Mouse (Mus musculus): ENCODE data around the gene Pitpnc1. TPM values are rescaled to one million over a fixed set of nuclear protein-coding genes. Genes with fewer than 3 reads are reported as not detected.

Pitpnc1 gene
- polyA plus RNA-seq, 1 experiment = not detected

DNA sequence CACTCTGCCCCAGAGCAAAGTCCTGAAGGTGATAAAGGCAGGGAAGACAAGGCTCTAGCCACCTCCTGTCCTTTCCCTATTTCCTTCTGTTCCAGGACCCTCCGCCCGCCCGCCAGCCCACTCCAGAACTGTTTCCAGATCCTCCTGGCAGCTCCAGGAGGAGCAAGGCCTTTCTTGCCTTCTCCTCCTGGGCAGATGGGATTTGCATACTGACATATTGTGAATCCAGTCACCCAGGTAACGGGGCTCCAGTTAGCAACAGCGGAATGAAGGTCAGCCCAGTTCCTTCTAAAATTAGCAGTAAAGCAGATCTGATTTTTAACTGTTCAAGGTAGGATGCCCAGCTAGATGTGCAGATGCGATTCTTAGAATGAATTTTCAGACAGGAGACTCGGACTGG lies 114.3 kb downstream of the Pitpnc1 start:
- TF ChIP-seq POLR2A (IDR thresholded peaks at IDR 0.05; ENCODE audit: insufficient read depth, low read depth, low read length) (no peak), CTCF (IDR thresholded peaks at IDR 0.05; ENCODE audit: insufficient read depth, low read depth, low read length) (no peak)
- Histone ChIP-seq H3K4me1 (ENCODE audit: control insufficient read depth, insufficient read depth, low read length) (peaks cover 9% of the 10 kb centered on the region; the same call in 1 of the 2 replicates), H3K4me3 (ENCODE audit: insufficient read depth, low read depth, low read length) (no peak overlapping the region), H3K27ac (ENCODE audit: insufficient read depth, low read depth, low read length) (no peak overlapping the region)
- whole genome bisulfite sequencing = 68% methylated on average over 7 of the region's 7 CpGs

GRCm38 (mm10) chr11:107355526-107355925 lies 115.0 kb downstream of the Pitpnc1 start:
- no peak for TF ChIP-seq POLR2A (IDR thresholded peaks at IDR 0.05; ENCODE audit: insufficient read depth, low read depth, low read length)
- TF ChIP-seq CTCF (IDR thresholded peaks at IDR 0.05; ENCODE audit: insufficient read depth, low read depth, low read length) = no peak
- Histone ChIP-seq H3K4me1 (ENCODE audit: control insufficient read depth, insufficient read depth, low read length) (peaks cover 9% of the 10 kb centered on the region; the same call in 1 of the 2 replicates), H3K27ac (ENCODE audit: insufficient read depth, low read depth, low read length) (no peak overlapping the region), H3K4me3 (ENCODE audit: insufficient read depth, low read depth, low read length) (no peak overlapping the region)
- WGBS = 75% methylated on average over 3 of the region's 3 CpGs

DNA sequence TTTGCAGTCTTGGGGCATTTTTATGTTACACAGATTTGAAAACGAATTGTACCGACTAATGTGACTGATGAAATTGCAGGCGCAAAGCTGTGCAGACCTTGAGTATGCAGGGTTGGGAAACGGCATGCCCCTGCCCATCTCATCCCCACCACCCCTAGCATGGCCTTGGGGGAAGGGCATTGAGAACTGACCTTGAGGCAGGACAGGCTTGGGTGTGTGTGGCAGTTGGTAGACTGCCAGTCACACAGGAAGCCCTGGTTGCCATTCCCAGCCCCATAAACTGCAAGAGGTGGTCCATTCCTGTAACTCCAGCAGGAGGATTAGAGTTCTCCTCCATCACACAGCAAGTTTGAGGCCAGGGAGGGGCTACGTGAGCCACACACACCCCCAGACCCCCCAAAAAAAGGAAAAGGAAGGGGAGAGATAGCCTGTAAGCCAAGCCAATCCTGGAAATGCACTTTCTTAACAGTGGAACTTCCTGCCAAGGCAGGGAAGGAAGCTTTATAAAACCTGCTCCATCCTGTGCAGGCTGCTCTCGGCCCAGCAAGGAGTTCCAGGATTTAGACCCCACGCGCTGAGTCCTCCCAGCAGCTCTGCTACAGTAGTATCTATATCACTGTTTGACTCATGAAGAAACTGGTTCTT lies 115.9 kb downstream of the Pitpnc1 start:
- Histone ChIP-seq H3K4me3 (ENCODE audit: insufficient read depth, low read depth, low read length) (no peak overlapping the region), H3K4me1 (ENCODE audit: control insufficient read depth, insufficient read depth, low read length) (peaks cover 9% of the 10 kb centered on the region; the same call in 1 of the 2 replicates), H3K27ac (ENCODE audit: insufficient read depth, low read depth, low read length) (no peak overlapping the region)
- WGBS = 85% methylated on average over 8 of the region's 8 CpGs
- TF ChIP-seq CTCF (IDR thresholded peaks at IDR 0.05; ENCODE audit: insufficient read depth, low read depth, low read length) = no peak
- TF ChIP-seq POLR2A (IDR thresholded peaks at IDR 0.05; ENCODE audit: insufficient read depth, low read depth, low read length) = no peak

DNA sequence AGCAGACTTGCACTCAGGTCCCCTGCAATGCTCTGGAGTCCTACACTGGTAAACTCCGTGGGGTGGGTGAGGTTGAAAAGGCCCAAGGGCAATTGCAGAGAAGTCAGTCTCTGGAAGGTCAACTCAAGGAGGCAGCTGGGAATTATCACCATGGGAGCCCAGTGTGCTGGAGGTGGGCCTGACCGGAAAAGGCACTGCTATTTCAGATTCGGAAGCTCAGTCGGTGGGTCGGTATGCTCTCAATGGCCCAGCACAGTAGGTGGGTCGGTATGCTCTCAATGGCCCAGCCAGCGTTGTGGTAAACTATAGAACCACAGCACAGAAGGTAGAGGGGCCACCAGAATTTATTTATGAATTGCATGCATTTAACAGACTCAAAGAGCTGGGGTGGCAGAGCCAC lies 117.9 kb downstream of the Pitpnc1 start:
- Histone ChIP-seq H3K27ac (ENCODE audit: insufficient read depth, low read depth, low read length) (no peak overlapping the region), H3K4me1 (ENCODE audit: control insufficient read depth, insufficient read depth, low read length) (peaks cover 9% of the 10 kb centered on the region; the same call in 1 of the 2 replicates), H3K4me3 (ENCODE audit: insufficient read depth, low read depth, low read length) (no peak overlapping the region)
- WGBS = 45% methylated on average over 7 of the region's 7 CpGs
- TF ChIP-seq POLR2A (IDR thresholded peaks at IDR 0.05; ENCODE audit: insufficient read depth, low read depth, low read length) = no peak
- TF ChIP-seq CTCF (IDR thresholded peaks at IDR 0.05; ENCODE audit: insufficient read depth, low read depth, low read length) = no peak

- 82% methylated on average over 7 of the region's 7 CpGs for WGBS
- no peak overlapping the region for H3K4me3 ChIP-seq (ENCODE audit: insufficient read depth, low read depth, low read length)
- H3K27ac ChIP-seq (ENCODE audit: insufficient read depth, low read depth, low read length) = no peak overlapping the region
- H3K4me1 ChIP-seq (ENCODE audit: control insufficient read depth, insufficient read depth, low read length) = no peaks in the 10 kb centered on the region
- TF ChIP-seq POLR2A (IDR thresholded peaks at IDR 0.05; ENCODE audit: insufficient read depth, low read depth, low read length) = no peak
- no peak for TF ChIP-seq CTCF (IDR thresholded peaks at IDR 0.05; ENCODE audit: insufficient read depth, low read depth, low read length)
Measured at GRCm38 (mm10) chr11:107349756-107350155, 120.7 kb downstream of the Pitpnc1 start.

GRCm38 (mm10) chr11:107343031-107343430 lies 127.5 kb downstream of the Pitpnc1 start:
- Histone ChIP-seq H3K27ac (ENCODE audit: insufficient read depth, low read depth, low read length) (no peak overlapping the region), H3K4me3 (ENCODE audit: insufficient read depth, low read depth, low read length) (no peak overlapping the region), H3K4me1 (ENCODE audit: control insufficient read depth, insufficient read depth, low read length) (peaks cover 4% of the 10 kb centered on the region; the same call in 1 of the 2 replicates)
- 78% methylated on average over 4 of the region's 4 CpGs for WGBS
- TF ChIP-seq CTCF (IDR thresholded peaks at IDR 0.05; ENCODE audit: insufficient read depth, low read depth, low read length) (no peak), POLR2A (IDR thresholded peaks at IDR 0.05; ENCODE audit: insufficient read depth, low read depth, low read length) (no peak)

DNA sequence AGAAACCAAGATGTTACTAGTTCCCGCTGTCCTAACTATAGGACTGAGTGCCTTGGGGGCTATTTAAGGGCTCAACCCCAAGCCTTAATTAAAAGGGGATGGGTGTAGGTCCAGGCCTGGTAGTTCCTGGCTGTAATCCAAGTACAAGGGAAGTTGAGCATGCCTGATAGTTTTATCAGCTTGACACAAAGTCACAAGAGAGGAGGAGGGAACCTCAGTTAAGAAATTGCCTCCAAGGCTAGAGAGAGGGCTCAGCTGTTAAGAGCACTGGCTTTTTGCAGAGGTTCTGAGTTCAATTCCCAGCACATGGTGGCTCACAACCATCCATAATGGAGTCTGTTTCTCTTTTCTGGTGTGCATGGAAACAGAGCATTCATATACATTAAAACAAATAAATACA lies 128.1 kb downstream of the Pitpnc1 start:
- Histone ChIP-seq H3K4me1 (ENCODE audit: control insufficient read depth, insufficient read depth, low read length) (peaks cover 4% of the 10 kb centered on the region; the same call in 1 of the 2 replicates), H3K4me3 (ENCODE audit: insufficient read depth, low read depth, low read length) (no peak overlapping the region), H3K27ac (ENCODE audit: insufficient read depth, low read depth, low read length) (no peak overlapping the region)
- TF ChIP-seq POLR2A (IDR thresholded peaks at IDR 0.05; ENCODE audit: insufficient read depth, low read depth, low read length) (no peak), CTCF (IDR thresholded peaks at IDR 0.05; ENCODE audit: insufficient read depth, low read depth, low read length) (no peak)
- 89% methylated on average over 1 of the region's 1 CpGs for WGBS

- Histone ChIP-seq H3K27ac (ENCODE audit: insufficient read depth, low read depth, low read length) (peak overlapping the region; percentile 7; the same call in 1 of the 2 replicates), H3K4me1 (ENCODE audit: control insufficient read depth, insufficient read depth, low read length) (peaks cover 4% of the 10 kb centered on the region; the same call in 1 of the 2 replicates), H3K4me3 (ENCODE audit: insufficient read depth, low read depth, low read length) (no peak overlapping the region)
- TF ChIP-seq CTCF (IDR thresholded peaks at IDR 0.05; ENCODE audit: insufficient read depth, low read depth, low read length) (no peak), POLR2A (IDR thresholded peaks at IDR 0.05; ENCODE audit: insufficient read depth, low read depth, low read length) (no peak)
- WGBS = 30% methylated on average over 15 of the region's 15 CpGs
Measured at GRCm38 (mm10) chr11:107341293-107341692, 129.2 kb downstream of the Pitpnc1 start.

DNA sequence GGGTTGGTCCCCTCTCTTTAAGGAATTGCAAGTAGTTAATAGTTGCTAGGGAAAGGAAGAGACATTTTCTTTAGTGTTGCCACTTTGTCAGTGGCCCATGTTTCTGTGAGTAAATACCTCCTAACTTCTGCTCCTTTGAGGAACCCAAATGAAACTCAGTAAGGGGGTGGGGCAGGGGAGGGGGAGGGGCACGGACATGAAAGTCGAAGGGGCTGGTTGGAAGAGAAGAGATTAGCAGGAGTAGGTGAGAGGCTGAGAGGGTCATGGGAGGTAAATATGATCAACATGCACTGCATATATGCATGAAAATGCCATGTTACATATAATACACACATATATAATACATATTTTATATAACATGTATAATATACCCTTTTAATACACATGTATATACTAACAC lies 129.7 kb downstream of the Pitpnc1 start:
- no peak for TF ChIP-seq POLR2A (IDR thresholded peaks at IDR 0.05; ENCODE audit: insufficient read depth, low read depth, low read length)
- no peak for TF ChIP-seq CTCF (IDR thresholded peaks at IDR 0.05; ENCODE audit: insufficient read depth, low read depth, low read length)
- WGBS = 13% methylated on average over 2 of the region's 2 CpGs

More for the DNA sequence above, 129.7 kb downstream of the Pitpnc1 start:
- H3K4me1 ChIP-seq (ENCODE audit: control insufficient read depth, insufficient read depth, low read length) = peaks cover 6% of the 10 kb centered on the region; the same call in 1 of the 2 replicates
- no peak overlapping the region for H3K27ac ChIP-seq (ENCODE audit: insufficient read depth, low read depth, low read length)
- H3K4me3 ChIP-seq (ENCODE audit: insufficient read depth, low read depth, low read length) = no peak overlapping the region
